Mouse (Mus musculus) ovary, adult 18-20 months (tissue): Measurements from ENCODE around the gene Igfbp4.

Experiments
- DNase-seq: peaks from one replicate; pipeline ENCODE4 v3.0.0; 2022; ENCODE audit warnings: low spot score, mixed read lengths

Gene Igfbp4

GRCm38 (mm10) chr11:99080902-99081543, 40.0 kb downstream of the Igfbp4 start:
- no peak for DNase-seq

GRCm38 (mm10) chr11:99081566-99081965, 40.5 kb downstream of the Igfbp4 start:
- DNase-seq, result no peak

- DNase-seq, result peak; percentile 60
Measured at GRCm38 (mm10) chr11:99082098-99082497, 41.1 kb downstream of the Igfbp4 start.

GRCm38 (mm10) chr11:99083516-99083915, 42.5 kb downstream of the Igfbp4 start:
- DNase-seq, result no peak

GRCm38 (mm10) chr11:99084366-99084765, 43.3 kb downstream of the Igfbp4 start:
- no peak for DNase-seq

- no peak for DNase-seq
Measured at GRCm38 (mm10) chr11:99088486-99088885, 47.4 kb downstream of the Igfbp4 start.

- DNase-seq, result no peak
Measured at GRCm38 (mm10) chr11:99089077-99089601, 48.1 kb downstream of the Igfbp4 start, which contains the start of gene Tns4. Tns4 (minus strand) TSS chr11:99089306.

GRCm38 (mm10) chr11:99090391-99090790, 49.3 kb downstream of the Igfbp4 start:
- DNase-seq, result no peak

- no peak for DNase-seq
Measured at GRCm38 (mm10) chr11:99091666-99092065, 50.6 kb downstream of the Igfbp4 start.

- DNase-seq, result no peak
Measured at GRCm38 (mm10) chr11:99093740-99094139, 52.7 kb downstream of the Igfbp4 start.

GRCm38 (mm10) chr11:99094911-99095676, 54.0 kb downstream of the Igfbp4 start:
- DNase-seq, result no peak

GRCm38 (mm10) chr11:99095759-99096158, 54.7 kb downstream of the Igfbp4 start:
- no peak for DNase-seq

GRCm38 (mm10) chr11:99096417-99096816, 55.4 kb downstream of the Igfbp4 start:
- DNase-seq, result no peak

- DNase-seq, result no peak
Measured at GRCm38 (mm10) chr11:99096996-99097774, 56.1 kb downstream of the Igfbp4 start.

GRCm38 (mm10) chr11:99098924-99099323, 57.9 kb downstream of the Igfbp4 start:
- DNase-seq, result no peak

GRCm38 (mm10) chr11:99099516-99099915, 58.5 kb downstream of the Igfbp4 start:
- no peak for DNase-seq

GRCm38 (mm10) chr11:99100215-99100614, 59.2 kb downstream of the Igfbp4 start:
- no peak for DNase-seq

GRCm38 (mm10) chr11:99101693-99102092, 60.6 kb downstream of the Igfbp4 start:
- DNase-seq, result no peak

GRCm38 (mm10) chr11:99102575-99103270, 61.7 kb downstream of the Igfbp4 start:
- DNase-seq, result no peak
